Mouse (Mus musculus): Measurements from ENCODE around the gene Cnih4. TPM values are rescaled to one million over a fixed set of nuclear protein-coding genes. Genes with fewer than 3 reads are reported as not detected.

Cnih4 gene
- total and polyA plus RNA-seq, 3 experiments, result 69.4 to 141 TPM; not detected in 1

DNA sequence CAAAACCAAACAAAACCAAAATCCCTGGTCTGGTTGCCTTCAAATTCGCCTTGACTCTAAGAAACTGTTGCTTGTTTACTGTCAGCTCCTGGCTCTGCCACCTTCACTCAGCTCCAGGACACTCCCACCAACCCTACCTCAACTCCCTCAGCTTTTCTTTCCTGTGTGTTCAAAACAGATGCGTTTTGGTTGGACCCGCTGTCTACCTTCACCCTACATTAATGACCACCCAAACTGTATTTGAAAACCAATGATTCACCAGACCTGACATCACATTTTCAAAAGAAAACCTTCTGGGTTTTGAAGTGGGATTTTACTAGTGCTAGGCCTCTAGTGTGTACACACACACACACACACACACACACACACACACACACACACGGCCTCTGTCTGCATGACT, 65.7 kb downstream of the Cnih4 start:
- peaks cover 43% of the 10 kb centered on the region for H3K79me2 ChIP-seq (ENCODE audit: control insufficient read depth, insufficient read depth, low read length, poor library complexity)
- peaks cover 0 to 9% of the 10 kb centered on the region in 2 experiments; a peak in 2 of 4 replicates for H3K4me1 ChIP-seq (ENCODE audit: control insufficient read depth in 1 of 2, insufficient read depth in 2 of 2, low read length in 2 of 2)
- peak overlapping the region; percentile 95 to 99 for H3K4me3 ChIP-seq (ENCODE audit: control insufficient read depth in 1 of 2, insufficient read depth in 1 of 2, low read depth in 2 of 2, low read length in 2 of 2)
- peak; percentile 30 for DNase-seq (ENCODE audit: low read depth, low spot score)
- no peaks in the 10 kb centered on the region for H3K9me3 ChIP-seq (replicated peaks; ENCODE audit: insufficient read depth, low read length)
- no peaks in the 10 kb centered on the region for H3K27me3 ChIP-seq (ENCODE audit: control insufficient read depth in 1 of 2, insufficient read depth in 2 of 2, low read length in 2 of 2)
- H3K27ac ChIP-seq (ENCODE audit: control insufficient read depth, low read depth, low read length), result no peak overlapping the region; the same call in 1 of the 2 replicates
- peaks cover 24 to 27% of the 10 kb centered on the region in 2 experiments for H3K36me3 ChIP-seq (ENCODE audit: control insufficient read depth in 1 of 2, insufficient read depth in 2 of 2, low read length in 2 of 2)
- TF ChIP-seq GATA1 (IDR thresholded peaks at IDR 0.05; ENCODE audit: low read depth, low read length) (no peak), NELFE (IDR thresholded peaks at IDR 0.05; ENCODE audit: low read depth, low read length) (no peak), ZKSCAN1 (IDR thresholded peaks at IDR 0.05; ENCODE audit: low read depth, low read length) (no peak), GABPA (IDR thresholded peaks at IDR 0.05; ENCODE audit: low read depth, low read length) (no peak), TCF12 (IDR thresholded peaks at IDR 0.05; ENCODE audit: low read depth, low read length) (no peak), TAL1 (IDR thresholded peaks at IDR 0.05; ENCODE audit: low read length) (no peak), MXI1 (IDR thresholded peaks at IDR 0.05; ENCODE audit: low read depth, low read length) (no peak), POLR2A (IDR thresholded peaks at IDR 0.05; ENCODE audit: control insufficient read depth in 1 of 2, insufficient read depth in 1 of 2, low read depth in 1 of 2, low read length in 2 of 2, poor library complexity in 1 of 2) (no peak)
- peak overlapping the region; percentile 97 for H3K9ac ChIP-seq (ENCODE audit: control insufficient read depth, low read depth, low read length, poor library complexity, severe bottlenecking)

DNA sequence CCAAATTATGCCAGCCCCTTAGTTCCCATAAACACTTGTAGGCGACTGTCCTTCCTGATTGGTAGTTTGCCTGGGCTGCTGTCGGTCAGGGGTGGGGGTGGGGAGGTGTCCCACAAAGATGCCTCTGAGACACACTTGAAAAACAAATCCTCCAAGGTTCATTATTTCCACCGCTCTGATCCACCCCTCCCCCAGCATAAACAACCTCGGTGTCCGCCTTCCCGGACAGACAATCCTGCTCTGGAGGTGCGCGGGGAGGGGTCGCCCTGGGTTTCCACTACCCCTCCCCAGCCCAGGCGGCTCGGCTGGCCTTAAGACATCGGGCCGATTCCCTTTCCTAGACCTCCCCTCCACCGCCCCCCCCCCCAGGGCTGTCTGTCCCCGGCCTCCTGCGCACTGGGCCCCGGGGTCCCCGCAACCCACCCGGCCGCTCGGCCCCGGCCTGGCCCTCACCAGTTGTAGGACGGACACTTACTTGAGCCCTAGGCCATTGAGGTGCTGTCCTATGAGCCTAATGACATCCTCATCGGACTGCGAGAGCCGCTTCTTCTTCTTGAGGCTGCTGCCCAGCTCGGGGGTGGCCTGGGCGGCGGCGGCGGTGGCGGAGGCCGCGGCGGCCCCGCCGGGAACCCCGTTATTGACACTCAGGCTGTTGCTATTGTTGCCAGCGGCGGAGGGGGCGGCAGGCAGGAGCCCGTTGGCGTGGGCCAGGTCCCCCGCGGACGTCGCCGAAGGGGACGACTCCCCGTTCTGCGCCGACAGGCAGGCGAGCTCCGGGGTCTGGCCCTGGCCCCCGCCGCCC, 66.3 kb downstream of the Cnih4 start:
- peak; percentile 48 for DNase-seq (ENCODE audit: low read depth, low spot score)
- Histone ChIP-seq H3K27me3 (ENCODE audit: control insufficient read depth in 1 of 2, insufficient read depth in 2 of 2, low read length in 2 of 2) (no peaks in the 10 kb centered on the region), H3K79me2 (ENCODE audit: control insufficient read depth, insufficient read depth, low read length, poor library complexity) (peaks cover 43% of the 10 kb centered on the region), H3K27ac (ENCODE audit: control insufficient read depth, low read depth, low read length) (peak overlapping the region; percentile 53; the same call in 1 of the 2 replicates), H3K9me3 (replicated peaks; ENCODE audit: insufficient read depth, low read length) (no peaks in the 10 kb centered on the region), H3K4me3 (ENCODE audit: control insufficient read depth in 1 of 2, insufficient read depth in 1 of 2, low read depth in 2 of 2, low read length in 2 of 2) (peak overlapping the region; percentile 95 to 99), H3K4me1 (ENCODE audit: control insufficient read depth in 1 of 2, insufficient read depth in 2 of 2, low read length in 2 of 2) (peaks cover 0 to 9% of the 10 kb centered on the region in 2 experiments; a peak in 2 of 4 replicates), H3K9ac (ENCODE audit: control insufficient read depth, low read depth, low read length, poor library complexity, severe bottlenecking) (peak overlapping the region; percentile 97), H3K36me3 (ENCODE audit: control insufficient read depth in 1 of 2, insufficient read depth in 2 of 2, low read length in 2 of 2) (peaks cover 18 to 28% of the 10 kb centered on the region in 2 experiments)
- TF ChIP-seq ZNF384 (IDR thresholded peaks at IDR 0.05; ENCODE audit: low read depth, low read length) (no peak), SMC3 (IDR thresholded peaks at IDR 0.05; ENCODE audit: low read depth, low read length) (no peak), EP300 (IDR thresholded peaks at IDR 0.05; ENCODE audit: low read depth in 1 of 2, low read length in 2 of 2) (no peak), POLR2A (IDR thresholded peaks at IDR 0.05; ENCODE audit: control insufficient read depth in 1 of 2, insufficient read depth in 1 of 2, low read depth in 1 of 2, low read length in 2 of 2, poor library complexity in 1 of 2) (peak in 1 of 2 experiments; percentile 18; a peak in 1 of 4 replicates), MXI1 (IDR thresholded peaks at IDR 0.05; ENCODE audit: low read depth, low read length) (no peak), GABPA (IDR thresholded peaks at IDR 0.05; ENCODE audit: low read depth, low read length) (no peak), ZMIZ1 (IDR thresholded peaks at IDR 0.05; ENCODE audit: low read depth, low read length) (no peak), MAZ (IDR thresholded peaks at IDR 0.05; ENCODE audit: low read depth, low read length) (no peak), SIN3A (IDR thresholded peaks at IDR 0.05; ENCODE audit: low read length) (no peak; the same call in none of the 2 replicates), JUND (IDR thresholded peaks at IDR 0.05; ENCODE audit: low read depth, low read length) (no peak), MYB (IDR thresholded peaks at IDR 0.05; ENCODE audit: low read depth, low read length) (no peak), ELF1 (IDR thresholded peaks at IDR 0.05; ENCODE audit: low read depth, low read length) (0 out of 2 replicates have a peak, but pooled peaks have one; percentile 24), CHD2 (IDR thresholded peaks at IDR 0.05; ENCODE audit: low read length) (peak; percentile 15; the same call in 1 of the 2 replicates), UBTF (IDR thresholded peaks at IDR 0.05; ENCODE audit: borderline replicate concordance, insufficient read depth, low read depth, low read length) (peak; percentile 61; the same call in 1 of the 2 replicates), E2F4 (IDR thresholded peaks at IDR 0.05; ENCODE audit: borderline replicate concordance, low read depth, low read length) (no peak), KAT2A (conservative IDR thresholded peaks at IDR 0.05; ENCODE audit: low read depth, low read length) (no peak), POLR2AphosphoS5 (IDR thresholded peaks at IDR 0.05; ENCODE audit: borderline replicate concordance, low read depth, low read length) (no peak), HCFC1 (IDR thresholded peaks at IDR 0.05; ENCODE audit: low read depth, low read length) (no peak)

All from MEL (cell line).